Mouse (Mus musculus) limb, embryonic 11.5 days (tissue): Measurements from ENCODE around the gene Ppp2r5e. TPM values are rescaled to one million over a fixed set of nuclear protein-coding genes. Genes with fewer than 3 reads are reported as not detected.

ENCODE experiments used
- ATAC-seq: fragments of 200-750 bp; cut with Nextera tagmentation; 2 replicates; pipeline ENCODE4 v1.8.0; 2017; ENCODE audit warnings: low read depth; ENCODE audit not compliant: insufficient number of reproducible peaks, low FRiP score, low TSS enrichment
- DNase-seq: peaks from one replicate; pipeline ENCODE4 v3.0.0-alpha.2; 2015; ENCODE audit warnings: low spot score
- H3K27ac ChIP-seq: fragments of 300-500 bp; sonication (generic); replicated peaks from 2 replicates; pipeline ENCODE4 v1.5.1; 2014; ENCODE audit warnings: low read depth, mild to moderate bottlenecking, low read length
- H3K27me3 ChIP-seq: fragments of 300-500 bp; sonication (generic); 2 replicates; pipeline ENCODE4 v1.6.1; 2014; ENCODE audit warnings: mild to moderate bottlenecking, low read length, mixed read lengths; ENCODE audit not compliant: control insufficient read depth, insufficient read depth
- H3K36me3 ChIP-seq: fragments of 300-500 bp; sonication (generic); 2 replicates; pipeline ENCODE4 v1.6.1; 2014; ENCODE audit warnings: mild to moderate bottlenecking, low read length, moderate library complexity, mixed read lengths; ENCODE audit not compliant: control insufficient read depth, insufficient read depth
- H3K4me1 ChIP-seq: fragments of 300-500 bp; sonication (generic); 2 replicates; pipeline ENCODE4 v1.6.1; 2014; ENCODE audit warnings: low read length, mixed read lengths; ENCODE audit not compliant: control insufficient read depth, insufficient read depth
- H3K4me2 ChIP-seq: fragments of 300-500 bp; sonication (generic); 2 replicates; pipeline ENCODE4 v1.6.1; 2014; ENCODE audit warnings: low read depth, mild to moderate bottlenecking, moderate library complexity; ENCODE audit not compliant: severe bottlenecking
- H3K4me3 ChIP-seq: fragments of 300-500 bp; sonication (generic); 2 replicates; pipeline ENCODE4 v1.5.1; 2014; ENCODE audit warnings: low read depth, low read length
- H3K9ac ChIP-seq: fragments of 300-500 bp; sonication (generic); 2 replicates; pipeline ENCODE4 v1.6.1; 2014; ENCODE audit warnings: mild to moderate bottlenecking, low read length
- H3K9me3 ChIP-seq: fragments of 300-500 bp; sonication (generic); 2 replicates; pipeline ENCODE4 v1.6.1; 2016; ENCODE audit warnings: low read length; ENCODE audit not compliant: control insufficient read depth
- WGBS: fragments of 180-500 bp; shearing (Covaris S2); extraction: QIAGEN DNeasy Blood & Tissue Kit; methylation state at CpG from one replicate; pipeline ENCODE4 v1.1.7; 2014; 5-methylcytosine and 5-hydroxymethylcytosine counted together
- polyA plus RNA-seq: library from polyadenylated mRNA; unstranded; fragments of >200 nt; fragmentation: Nextera tagmentation; extraction: Ambion mirVana; gene quantifications from 2 replicates; pipeline ENCODE4 v1.2.1, GENCODE M21; 2014

Gene Ppp2r5e
- polyA plus RNA-seq, 1 experiment from 2014 or later: 18.1 TPM

- Histone ChIP-seq H3K4me2 (no peak overlapping the region), H3K27ac (no peak overlapping the region), H3K27me3 (no peaks in the 10 kb centered on the region), H3K9ac (no peak overlapping the region), H3K4me1 (no peaks in the 10 kb centered on the region), H3K4me3 (no peak overlapping the region), H3K9me3 (no peaks in the 10 kb centered on the region), H3K36me3 (no peaks in the 10 kb centered on the region)
- 92% methylated on average over 3 of the region's 3 CpGs for WGBS
- no peak for DNase-seq
- no peak for ATAC-seq
Measured at GRCm38 (mm10) chr12:75552296-75552695, 43.7 kb downstream of the Ppp2r5e start.

GRCm38 (mm10) chr12:75551671-75552070 lies 44.4 kb downstream of the Ppp2r5e start:
- Histone ChIP-seq H3K36me3 (no peaks in the 10 kb centered on the region), H3K4me1 (no peaks in the 10 kb centered on the region), H3K27me3 (no peaks in the 10 kb centered on the region), H3K9me3 (no peaks in the 10 kb centered on the region), H3K4me2 (no peak overlapping the region), H3K9ac (no peak overlapping the region), H3K27ac (no peak overlapping the region), H3K4me3 (no peak overlapping the region)
- ATAC-seq (no peak), DNase-seq (no peak)
- WGBS: 92% methylated on average over 5 of the region's 5 CpGs

GRCm38 (mm10) chr12:75548999-75549398 lies 47.0 kb downstream of the Ppp2r5e start:
- Histone ChIP-seq H3K27ac (no peak overlapping the region), H3K27me3 (no peaks in the 10 kb centered on the region), H3K4me3 (no peak overlapping the region), H3K9me3 (no peaks in the 10 kb centered on the region), H3K36me3 (no peaks in the 10 kb centered on the region), H3K4me2 (no peak overlapping the region), H3K9ac (no peak overlapping the region), H3K4me1 (no peaks in the 10 kb centered on the region)
- ATAC-seq (no peak), DNase-seq (no peak)
- WGBS: 85% methylated on average over 9 of the region's 9 CpGs

GRCm38 (mm10) chr12:75547174-75547573 lies 48.9 kb downstream of the Ppp2r5e start:
- no peaks in the 10 kb centered on the region for H3K36me3 ChIP-seq
- no peak overlapping the region for H3K4me2 ChIP-seq
- no peaks in the 10 kb centered on the region for H3K9me3 ChIP-seq
- 93% methylated on average over 3 of the region's 3 CpGs for WGBS
- no peaks in the 10 kb centered on the region for H3K27me3 ChIP-seq
- no peaks in the 10 kb centered on the region for H3K4me1 ChIP-seq
- DNase-seq (no peak), ATAC-seq (no peak)
- H3K27ac ChIP-seq: no peak overlapping the region
- no peak overlapping the region for H3K4me3 ChIP-seq
- no peak overlapping the region for H3K9ac ChIP-seq

- H3K27me3 ChIP-seq: no peaks in the 10 kb centered on the region
- no peak overlapping the region for H3K4me2 ChIP-seq
Measured at GRCm38 (mm10) chr12:75546241-75546640, 49.8 kb downstream of the Ppp2r5e start.

GRCm38 (mm10) chr12:75545431-75545925 lies 50.6 kb downstream of the Ppp2r5e start:
- H3K4me3 ChIP-seq: no peak overlapping the region

More at GRCm38 (mm10) chr12:75546241-75546640, 49.8 kb downstream of the Ppp2r5e start:
- Histone ChIP-seq H3K4me3 (no peak overlapping the region), H3K9ac (no peak overlapping the region), H3K36me3 (no peaks in the 10 kb centered on the region), H3K9me3 (no peaks in the 10 kb centered on the region), H3K4me1 (no peaks in the 10 kb centered on the region), H3K27ac (no peak overlapping the region)
- ATAC-seq (no peak), DNase-seq (no peak)
- WGBS: 91% methylated on average over 5 of the region's 5 CpGs

GRCm38 (mm10) chr12:75544666-75545065 lies 51.4 kb downstream of the Ppp2r5e start:
- ATAC-seq: no peak
- H3K4me3 ChIP-seq: no peak overlapping the region
- no peak overlapping the region for H3K4me2 ChIP-seq
- DNase-seq: no peak
- no peaks in the 10 kb centered on the region for H3K4me1 ChIP-seq
- H3K9ac ChIP-seq: no peak overlapping the region
- no peak overlapping the region for H3K27ac ChIP-seq
- WGBS: 81% methylated on average over 2 of the region's 2 CpGs
- H3K9me3 ChIP-seq: no peaks in the 10 kb centered on the region
- no peaks in the 10 kb centered on the region for H3K36me3 ChIP-seq
- H3K27me3 ChIP-seq: no peaks in the 10 kb centered on the region

More at GRCm38 (mm10) chr12:75545431-75545925, 50.6 kb downstream of the Ppp2r5e start:
- no peak overlapping the region for H3K9ac ChIP-seq
- WGBS: 94% methylated on average over 4 of the region's 4 CpGs
- H3K27ac ChIP-seq: no peak overlapping the region
- ATAC-seq (no peak), DNase-seq (no peak)
- H3K36me3 ChIP-seq: no peaks in the 10 kb centered on the region
- H3K4me2 ChIP-seq: no peak overlapping the region
- no peaks in the 10 kb centered on the region for H3K27me3 ChIP-seq
- H3K4me1 ChIP-seq: no peaks in the 10 kb centered on the region
- no peaks in the 10 kb centered on the region for H3K9me3 ChIP-seq

GRCm38 (mm10) chr12:75544259-75544658 lies 51.8 kb downstream of the Ppp2r5e start:
- Histone ChIP-seq H3K4me1 (no peaks in the 10 kb centered on the region), H3K9ac (no peak overlapping the region), H3K27ac (no peak overlapping the region), H3K36me3 (no peaks in the 10 kb centered on the region), H3K9me3 (no peaks in the 10 kb centered on the region), H3K27me3 (no peaks in the 10 kb centered on the region), H3K4me2 (no peak overlapping the region), H3K4me3 (no peak overlapping the region)
- no peak for DNase-seq
- WGBS: 87% methylated on average over 2 of the region's 2 CpGs
- no peak for ATAC-seq

GRCm38 (mm10) chr12:75543346-75543745 lies 52.7 kb downstream of the Ppp2r5e start:
- no peak overlapping the region for H3K4me2 ChIP-seq

More at GRCm38 (mm10) chr12:75543346-75543745, 52.7 kb downstream of the Ppp2r5e start:
- Histone ChIP-seq H3K9ac (no peak overlapping the region), H3K4me3 (no peak overlapping the region), H3K9me3 (no peaks in the 10 kb centered on the region), H3K27ac (no peak overlapping the region), H3K27me3 (no peaks in the 10 kb centered on the region), H3K4me1 (no peaks in the 10 kb centered on the region), H3K36me3 (no peaks in the 10 kb centered on the region)
- no peak for DNase-seq
- WGBS: 73% methylated on average over 3 of the region's 3 CpGs
- ATAC-seq: no peak
